Mouse (Mus musculus): ENCODE results near the gene Csk. TPM values are rescaled to one million over a fixed set of nuclear protein-coding genes. Genes with fewer than 3 reads are reported as not detected.

Csk gene
- total and polyA plus RNA-seq, 3 experiments: 213 to 338 TPM; not detected in 1

- no peak overlapping the region for H3K9ac ChIP-seq (ENCODE audit: control insufficient read depth, low read depth, low read length, poor library complexity, severe bottlenecking)
- 0 out of 4 replicates have a peak, but pooled peaks cover 0 to 3% of the 10 kb centered on the region in 2 experiments for H3K4me1 ChIP-seq (ENCODE audit: control insufficient read depth in 1 of 2, insufficient read depth in 2 of 2, low read length in 2 of 2)
- TF ChIP-seq E2F4 (IDR thresholded peaks at IDR 0.05; ENCODE audit: borderline replicate concordance, low read depth, low read length): no peak
- TF ChIP-seq POLR2A (IDR thresholded peaks at IDR 0.05; ENCODE audit: control insufficient read depth in 1 of 2, insufficient read depth in 1 of 2, low read depth in 1 of 2, low read length in 2 of 2, poor library complexity in 1 of 2): no peak
- TF ChIP-seq TCF12 (IDR thresholded peaks at IDR 0.05; ENCODE audit: low read depth, low read length): no peak
- TF ChIP-seq NRF1 (IDR thresholded peaks at IDR 0.05; ENCODE audit: insufficient read depth, low read depth, low read length, poor library complexity, severe bottlenecking): no peak
- TF ChIP-seq POLR2AphosphoS2 (IDR thresholded peaks at IDR 0.05; ENCODE audit: low read length): no peak
- TF ChIP-seq RAD21 (IDR thresholded peaks at IDR 0.05; ENCODE audit: low read depth, low read length): no peak
- H3K4me3 ChIP-seq (ENCODE audit: control insufficient read depth in 1 of 2, insufficient read depth in 1 of 2, low read depth in 2 of 2, low read length in 2 of 2): no peak overlapping the region
- no peak overlapping the region for H3K27ac ChIP-seq (ENCODE audit: control insufficient read depth, low read depth, low read length)
- no peaks in the 10 kb centered on the region for H3K27me3 ChIP-seq (ENCODE audit: control insufficient read depth in 1 of 2, insufficient read depth in 2 of 2, low read length in 2 of 2)
- H3K79me2 ChIP-seq (ENCODE audit: control insufficient read depth, insufficient read depth, low read length, poor library complexity): no peaks in the 10 kb centered on the region
- H3K9me3 ChIP-seq (replicated peaks; ENCODE audit: insufficient read depth, low read length): no peaks in the 10 kb centered on the region
- no peak for DNase-seq (ENCODE audit: low read depth, low spot score)
- peaks cover 2% of the 10 kb centered on the region in 2 experiments; a peak in 1 of 4 replicates for H3K36me3 ChIP-seq (ENCODE audit: control insufficient read depth in 1 of 2, insufficient read depth in 2 of 2, low read length in 2 of 2)
Observed at GRCm38 (mm10) chr9:57577144-57577849, 76.1 kb downstream of the Csk start.

Other genes with a start within 250 kb of the Csk start
- 22.4 and 23.3 TPM in 2 replicates for gene Ppcdc, start 213.5 kb downstream of the Csk start, total RNA-seq (2012; rRNA removed)
- 10 to 100 TPM in 1 of 2 experiments, not detected in 1; 20.2 TPM for gene Ppcdc, start 213.5 kb downstream of the Csk start, polyA plus RNA-seq (2012; ENCODE audit: insufficient read depth in 1 of 2, insufficient read length in 2 of 2, low read depth in 1 of 2, low replicate concordance in 2 of 2, missing spikeins in 1 of 2)
- gene Scamp5, start 185.6 kb downstream of the Csk start, total RNA-seq (2012; rRNA removed): 1.9 and 2.3 TPM in 2 replicates
- gene Scamp5, start 185.6 kb downstream of the Csk start, polyA plus RNA-seq (2012; ENCODE audit: insufficient read depth in 1 of 2, insufficient read length in 2 of 2, low read depth in 1 of 2, low replicate concordance in 2 of 2, missing spikeins in 1 of 2): 1 to 10 TPM in 1 of 2 experiments, not detected in 1; 4.3 TPM
- gene Rpp25, start 149.6 kb downstream of the Csk start, total RNA-seq (2012; rRNA removed): 0.12 TPM in 1 of 2 replicates, not detected in the other
- under 1 TPM in 1 of 2 experiments, not detected in 1; 0.68 TPM for gene Rpp25, start 149.6 kb downstream of the Csk start, polyA plus RNA-seq (2012; ENCODE audit: insufficient read depth in 1 of 2, insufficient read length in 2 of 2, low read depth in 1 of 2, low replicate concordance in 2 of 2, missing spikeins in 1 of 2)
- gene Cox5a, start 132.4 kb downstream of the Csk start, total RNA-seq (2012; rRNA removed): 364 and 367 TPM in 2 replicates
- 100 to 1,000 TPM in 1 of 2 experiments, not detected in 1; 400 TPM for gene Cox5a, start 132.4 kb downstream of the Csk start, polyA plus RNA-seq (2012; ENCODE audit: insufficient read depth in 1 of 2, insufficient read length in 2 of 2, low read depth in 1 of 2, low replicate concordance in 2 of 2, missing spikeins in 1 of 2)
- gene Fam219b, start 116.1 kb downstream of the Csk start, total RNA-seq (2012; rRNA removed): 12.7 and 16.4 TPM in 2 replicates
- gene Fam219b, start 116.1 kb downstream of the Csk start, polyA plus RNA-seq (2012; ENCODE audit: insufficient read depth in 1 of 2, insufficient read length in 2 of 2, low read depth in 1 of 2, low replicate concordance in 2 of 2, missing spikeins in 1 of 2): 10 to 100 TPM in 1 of 2 experiments, not detected in 1; 12.8 TPM
- 24.3 and 25.9 TPM in 2 replicates for gene Mpi, start 100.9 kb downstream of the Csk start, total RNA-seq (2012; rRNA removed)
- 10 to 100 TPM in 1 of 2 experiments, not detected in 1; 37.7 TPM for gene Mpi, start 100.9 kb downstream of the Csk start, polyA plus RNA-seq (2012; ENCODE audit: insufficient read depth in 1 of 2, insufficient read length in 2 of 2, low read depth in 1 of 2, low replicate concordance in 2 of 2, missing spikeins in 1 of 2)
- 32.4 and 35.4 TPM in 2 replicates for gene Scamp2, start 92.7 kb downstream of the Csk start, total RNA-seq (2012; rRNA removed)
- gene Scamp2, start 92.7 kb downstream of the Csk start, polyA plus RNA-seq (2012; ENCODE audit: insufficient read depth in 1 of 2, insufficient read length in 2 of 2, low read depth in 1 of 2, low replicate concordance in 2 of 2, missing spikeins in 1 of 2): 10 to 100 TPM in 1 of 2 experiments, not detected in 1; 51.4 TPM
- 4.3 and 5.0 TPM in 2 replicates for gene Ulk3, start 64.2 kb downstream of the Csk start, total RNA-seq (2012; rRNA removed)
- 10 to 100 TPM in 1 of 2 experiments, not detected in 1; 11.9 TPM for gene Ulk3, start 64.2 kb downstream of the Csk start, polyA plus RNA-seq (2012; ENCODE audit: insufficient read depth in 1 of 2, insufficient read length in 2 of 2, low read depth in 1 of 2, low replicate concordance in 2 of 2, missing spikeins in 1 of 2)
- not detected in 2 replicates for gene Cplx3, start 47.4 kb downstream of the Csk start, total RNA-seq (2012; rRNA removed)
- not detected for gene Cplx3, start 47.4 kb downstream of the Csk start, polyA plus RNA-seq (2012; ENCODE audit: insufficient read depth in 1 of 2, insufficient read length in 2 of 2, low read depth in 1 of 2, low replicate concordance in 2 of 2, missing spikeins in 1 of 2)
- gene Lman1l, start 32.9 kb downstream of the Csk start, total RNA-seq (2012; rRNA removed): 0.08 TPM in 1 of 2 replicates, not detected in the other
- gene Lman1l, start 32.9 kb downstream of the Csk start, polyA plus RNA-seq (2012; ENCODE audit: insufficient read depth in 1 of 2, insufficient read length in 2 of 2, low read depth in 1 of 2, low replicate concordance in 2 of 2, missing spikeins in 1 of 2): under 1 TPM in 1 of 2 experiments, not detected in 1; 0.11 TPM
- not detected in 2 replicates for gene Cyp1a2, start 30.1 kb upstream of the Csk start, total RNA-seq (2012; rRNA removed)
- not detected for gene Cyp1a2, start 30.1 kb upstream of the Csk start, polyA plus RNA-seq (2012; ENCODE audit: insufficient read depth in 1 of 2, insufficient read length in 2 of 2, low read depth in 1 of 2, low replicate concordance in 2 of 2, missing spikeins in 1 of 2)
- 0.04 and 0.07 TPM in 2 replicates for gene Cyp1a1, start 34.3 kb upstream of the Csk start, total RNA-seq (2012; rRNA removed)
- gene Cyp1a1, start 34.3 kb upstream of the Csk start, polyA plus RNA-seq (2012; ENCODE audit: insufficient read depth in 1 of 2, insufficient read length in 2 of 2, low read depth in 1 of 2, low replicate concordance in 2 of 2, missing spikeins in 1 of 2): under 1 TPM in 1 of 2 experiments, not detected in 1; 0.26 TPM
- 7.2 and 8.0 TPM in 2 replicates for gene Edc3, start 54.9 kb upstream of the Csk start, total RNA-seq (2012; rRNA removed)
- 10 to 100 TPM in 1 of 2 experiments, not detected in 1; 25.7 TPM for gene Edc3, start 54.9 kb upstream of the Csk start, polyA plus RNA-seq (2012; ENCODE audit: insufficient read depth in 1 of 2, insufficient read length in 2 of 2, low read depth in 1 of 2, low replicate concordance in 2 of 2, missing spikeins in 1 of 2)
- gene Clk3, start 112.2 kb upstream of the Csk start, total RNA-seq (2012; rRNA removed): 28.8 and 31.2 TPM in 2 replicates
- gene Clk3, start 112.2 kb upstream of the Csk start, polyA plus RNA-seq (2012; ENCODE audit: insufficient read depth in 1 of 2, insufficient read length in 2 of 2, low read depth in 1 of 2, low replicate concordance in 2 of 2, missing spikeins in 1 of 2): 10 to 100 TPM in 1 of 2 experiments, not detected in 1; 65.6 TPM
- 2.1 and 2.3 TPM in 2 replicates for gene Arid3b, start 183.2 kb upstream of the Csk start, total RNA-seq (2012; rRNA removed)
- gene Arid3b, start 183.2 kb upstream of the Csk start, polyA plus RNA-seq (2012; ENCODE audit: insufficient read depth in 1 of 2, insufficient read length in 2 of 2, low read depth in 1 of 2, low replicate concordance in 2 of 2, missing spikeins in 1 of 2): 1 to 10 TPM in 1 of 2 experiments, not detected in 1; 7.4 TPM

Data from MEL (cell line).